Mouse (Mus musculus) intestine, postnatal 0 days (tissue): ENCODE results near the gene Rrbp1. TPM values are rescaled to one million over a fixed set of nuclear protein-coding genes. Genes with fewer than 3 reads are reported as not detected.

Source experiments
- ATAC-seq: fragments of 200-750 bp; cut with Nextera tagmentation; 2 replicates; pipeline ENCODE4 v1.8.0; 2017; ENCODE audit warnings: mild to moderate bottlenecking, moderate TSS enrichment, moderate library complexity
- H3K27ac ChIP-seq: fragments of 300-500 bp; sonication (generic); 2 replicates; pipeline ENCODE4 v1.5.1; 2014; ENCODE audit warnings: mild to moderate bottlenecking, low read depth, low read length, moderate library complexity
- H3K27me3 ChIP-seq: fragments of 300-500 bp; sonication (generic); replicated peaks from 2 replicates; pipeline ENCODE4 v1.6.1; 2014; ENCODE audit warnings: low read length, mixed read lengths; ENCODE audit not compliant: control insufficient read depth, insufficient read depth
- H3K36me3 ChIP-seq: fragments of 300-500 bp; sonication (generic); 2 replicates; pipeline ENCODE4 v1.6.1; 2014; ENCODE audit warnings: mild to moderate bottlenecking, moderate library complexity; ENCODE audit not compliant: control insufficient read depth, insufficient read depth
- H3K4me1 ChIP-seq: fragments of 300-500 bp; sonication (generic); replicated peaks from 2 replicates; pipeline ENCODE4 v1.6.1; 2014; ENCODE audit warnings: antibody characterized with exemption, low read length, mixed read lengths; ENCODE audit not compliant: control insufficient read depth, insufficient read depth
- H3K4me2 ChIP-seq: fragments of 300-500 bp; sonication (generic); replicated peaks from 2 replicates; pipeline ENCODE4 v1.6.1; 2014; ENCODE audit warnings: low read depth, mild to moderate bottlenecking, moderate library complexity
- H3K4me3 ChIP-seq: fragments of 300-500 bp; sonication (generic); 2 replicates; pipeline ENCODE4 v1.5.1; 2014; ENCODE audit warnings: low read depth, low read length
- H3K9ac ChIP-seq: fragments of 300-500 bp; sonication (generic); 2 replicates; pipeline ENCODE4 v1.6.1; 2014; ENCODE audit warnings: mild to moderate bottlenecking, low read depth, low read length
- H3K9me3 ChIP-seq: fragments of 300-500 bp; sonication (generic); 2 replicates; pipeline ENCODE4 v1.6.1; 2016; ENCODE audit warnings: mixed run types; ENCODE audit not compliant: control insufficient read depth
- CTCF ChIP-seq: sonication (generic); IDR thresholded peaks from 2 replicates; pipeline ENCODE4 v1.5.1; 2016; ENCODE audit warnings: low read depth, mild to moderate bottlenecking, control low read depth, antibody characterized with exemption, moderate library complexity
- WGBS: fragments of 180-500 bp; shearing (Covaris S2); extraction: QIAGEN DNeasy Blood & Tissue Kit; methylation state at CpG from one replicate; pipeline ENCODE4 v1.1.7; 2014; 5-methylcytosine and 5-hydroxymethylcytosine counted together
- polyA plus RNA-seq: library from polyadenylated mRNA; unstranded; fragments of >200 nt; fragmentation: Nextera tagmentation; extraction: Ambion mirVana; gene quantifications from 2 replicates; pipeline ENCODE4 v1.2.1, GENCODE M21; 2015

Rrbp1 gene
- polyA plus RNA-seq, 1 experiment from 2014 or later = 156 TPM

DNA sequence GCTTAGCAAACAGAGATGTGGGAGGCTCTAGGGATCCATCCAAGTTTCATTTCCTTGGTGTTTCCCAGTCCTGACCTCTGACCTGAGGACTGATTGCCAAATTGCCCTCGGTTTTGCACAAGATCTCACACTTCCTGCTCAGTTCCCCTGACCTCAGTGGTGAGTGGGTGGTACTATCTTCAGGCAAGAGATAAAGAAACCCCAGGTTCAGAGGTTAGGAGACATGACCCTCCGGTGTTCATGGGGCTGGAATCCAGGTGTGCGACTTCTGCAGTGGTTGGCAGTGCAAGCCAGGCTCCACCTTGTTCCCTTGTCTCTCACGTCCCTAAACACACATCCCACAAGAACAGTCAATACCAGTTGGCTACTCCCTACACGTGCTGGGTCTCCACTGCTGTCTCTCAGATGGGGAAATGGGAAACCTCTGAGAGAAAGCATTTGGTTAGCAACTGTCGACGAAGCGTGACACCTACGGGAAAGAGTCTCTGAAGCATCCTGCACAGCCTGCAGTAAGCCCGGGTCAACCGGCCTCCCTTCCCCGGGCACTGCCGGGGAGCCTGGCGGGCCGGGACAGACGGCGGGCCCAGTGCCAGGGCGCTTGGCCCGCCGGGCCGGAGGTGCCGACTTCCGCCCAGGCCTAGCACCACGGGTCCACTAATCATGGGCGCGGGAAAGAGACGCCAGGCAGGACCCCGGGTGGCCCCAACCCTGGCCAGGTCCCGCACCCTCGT lies 1.3 kb downstream of the Rrbp1 start:
- peak overlapping the region; percentile 81 for H3K4me2 ChIP-seq
- no peaks in the 10 kb centered on the region for H3K27me3 ChIP-seq
- WGBS = under 1% methylated on average over 27 of the region's 30 CpGs
- peak overlapping the region; percentile 100 for H3K27ac ChIP-seq
- ATAC-seq = peak; percentile 32
- peak overlapping the region; percentile 99 for H3K4me3 ChIP-seq
- H3K4me1 ChIP-seq = peaks cover 22% of the 10 kb centered on the region; the same call in 1 of the 2 replicates
- peak overlapping the region; percentile 97 for H3K9ac ChIP-seq
- 0 out of 2 replicates have a peak, but pooled peaks cover 6% of the 10 kb centered on the region for H3K36me3 ChIP-seq
- TF ChIP-seq CTCF = no peak
- no peaks in the 10 kb centered on the region for H3K9me3 ChIP-seq

GRCm38 (mm10) chr2:144009081-144009480 lies 2.0 kb downstream of the Rrbp1 start:
- WGBS = 30% methylated on average over 1 of the region's 1 CpGs
- no peak overlapping the region for H3K9ac ChIP-seq
- peak overlapping the region; percentile 100 for H3K27ac ChIP-seq
- peak overlapping the region; percentile 81 for H3K4me2 ChIP-seq
- H3K4me3 ChIP-seq = peak overlapping the region; percentile 99; the same call in 1 of the 2 replicates
- TF ChIP-seq CTCF = no peak
- H3K27me3 ChIP-seq = no peaks in the 10 kb centered on the region
- H3K9me3 ChIP-seq = no peaks in the 10 kb centered on the region
- peaks cover 27% of the 10 kb centered on the region; the same call in 1 of the 2 replicates for H3K4me1 ChIP-seq
- H3K36me3 ChIP-seq = 0 out of 2 replicates have a peak, but pooled peaks cover 6% of the 10 kb centered on the region
- no peak for ATAC-seq

- Histone ChIP-seq H3K9ac (no peak overlapping the region), H3K27me3 (no peaks in the 10 kb centered on the region), H3K36me3 (0 out of 2 replicates have a peak, but pooled peaks cover 6% of the 10 kb centered on the region), H3K4me3 (no peak overlapping the region), H3K4me2 (0 out of 2 replicates have a peak overlapping the region, but pooled peaks have one; percentile 21), H3K4me1 (peaks cover 34% of the 10 kb centered on the region; the same call in 1 of the 2 replicates), H3K9me3 (no peaks in the 10 kb centered on the region), H3K27ac (no peak overlapping the region)
- no peak for ATAC-seq
- no peak for TF ChIP-seq CTCF
- 74% methylated on average over 4 of the region's 4 CpGs for WGBS
These were observed 3.9 kb downstream of the Rrbp1 start for GRCm38 (mm10) chr2:144007211-144007610.

GRCm38 (mm10) chr2:144006686-144007085 lies 4.4 kb downstream of the Rrbp1 start:
- H3K36me3 ChIP-seq = 0 out of 2 replicates have a peak, but pooled peaks cover 6% of the 10 kb centered on the region
- no peak overlapping the region for H3K27ac ChIP-seq
- no peak for ATAC-seq
- H3K27me3 ChIP-seq = no peaks in the 10 kb centered on the region
- no peaks in the 10 kb centered on the region for H3K9me3 ChIP-seq
- TF ChIP-seq CTCF = no peak
- H3K4me3 ChIP-seq = no peak overlapping the region
- 59% methylated on average over 6 of the region's 6 CpGs for WGBS
- peaks cover 39% of the 10 kb centered on the region; the same call in 1 of the 2 replicates for H3K4me1 ChIP-seq
- H3K4me2 ChIP-seq = 0 out of 2 replicates have a peak overlapping the region, but pooled peaks have one; percentile 21
- H3K9ac ChIP-seq = no peak overlapping the region; the same call in 1 of the 2 replicates

GRCm38 (mm10) chr2:144005166-144005955 lies 5.7 kb downstream of the Rrbp1 start:
- H3K4me3 ChIP-seq = no peak overlapping the region
- no peaks in the 10 kb centered on the region for H3K9me3 ChIP-seq
- 0 out of 2 replicates have a peak overlapping the region, but pooled peaks have one; percentile 21 for H3K27ac ChIP-seq
- 41% methylated on average over 6 of the region's 6 CpGs for WGBS
- H3K9ac ChIP-seq = peak overlapping the region; percentile 19; the same call in 1 of the 2 replicates
- H3K36me3 ChIP-seq = 0 out of 2 replicates have a peak, but pooled peaks cover 6% of the 10 kb centered on the region
- ATAC-seq = no peak
- no peaks in the 10 kb centered on the region for H3K27me3 ChIP-seq
- peak; percentile 49 for TF ChIP-seq CTCF
- H3K4me2 ChIP-seq = peak overlapping the region; percentile 4; the same call in 1 of the 2 replicates
- H3K4me1 ChIP-seq = peaks cover 40% of the 10 kb centered on the region; the same call in 1 of the 2 replicates

DNA sequence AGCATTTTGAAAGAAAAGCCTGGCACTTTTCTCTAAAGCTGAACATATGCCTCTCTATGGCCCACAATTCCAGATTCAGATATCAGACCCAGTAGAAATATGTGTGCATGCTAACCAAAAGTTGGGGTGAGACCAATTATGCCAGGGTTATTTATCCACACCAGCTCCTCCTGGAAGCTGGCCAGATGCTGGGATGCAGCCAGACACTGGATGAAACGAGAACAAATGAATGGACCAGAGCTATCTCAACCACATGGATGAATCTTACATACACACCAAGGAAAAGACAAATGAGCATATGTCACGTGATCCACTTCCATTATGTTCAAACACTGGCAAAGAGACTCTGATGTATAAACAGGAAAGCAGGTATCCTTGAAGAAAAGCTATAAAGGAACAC lies 7.5 kb downstream of the Rrbp1 start:
- no peak for ATAC-seq
- H3K9ac ChIP-seq = no peak overlapping the region
- H3K9me3 ChIP-seq = no peaks in the 10 kb centered on the region
- H3K4me2 ChIP-seq = no peak overlapping the region; the same call in 1 of the 2 replicates
- WGBS = 30% methylated on average over 2 of the region's 2 CpGs
- no peak overlapping the region for H3K4me3 ChIP-seq
- H3K4me1 ChIP-seq = peaks cover 38% of the 10 kb centered on the region; the same call in 1 of the 2 replicates
- no peak for TF ChIP-seq CTCF
- H3K27ac ChIP-seq = peak overlapping the region; percentile 5; the same call in 1 of the 2 replicates
- H3K27me3 ChIP-seq = no peaks in the 10 kb centered on the region
- 0 out of 2 replicates have a peak, but pooled peaks cover under 1% of the 10 kb centered on the region for H3K36me3 ChIP-seq
